Mouse (Mus musculus) kidney, adult 2 months (tissue): ENCODE results near the gene Pld5.

Experiments used
- CTCF ChIP-seq: fragments of 200-500 bp; conservative IDR thresholded peaks from 2 replicates; pipeline ENCODE4 v1.5.1; 2011; ENCODE audit warnings: low read depth, mild to moderate bottlenecking, control low read depth, low read length, moderate library complexity, mixed read lengths; ENCODE audit not compliant: insufficient read depth, insufficient read length
- POLR2A ChIP-seq: fragments of 200-500 bp; IDR thresholded peaks from one replicate; pipeline ENCODE4 v1.6.1; 2011; ENCODE audit warnings: low read depth, low read length, control low read depth

DNA sequence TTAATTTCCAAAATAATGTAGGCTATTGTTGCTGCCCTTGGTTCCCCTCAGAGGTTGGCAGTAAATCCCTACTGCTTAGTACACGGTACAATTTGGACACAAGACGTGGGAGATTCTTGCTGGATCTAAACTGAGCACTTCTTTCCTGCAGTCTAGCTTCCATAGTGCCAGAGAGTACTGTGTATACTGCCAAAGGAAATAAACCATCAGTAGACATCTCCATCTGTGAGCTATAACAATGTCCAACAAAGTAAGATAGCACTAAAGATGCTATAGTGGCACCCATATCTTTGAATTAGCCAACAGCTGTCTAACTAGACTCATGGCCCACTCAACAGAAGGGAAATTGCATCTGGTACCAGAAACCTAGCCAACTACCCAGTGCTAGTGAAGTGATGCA, 40.0 kb upstream of the Pld5 start:
- no peak for TF ChIP-seq POLR2A
- TF ChIP-seq CTCF, result no peak
